In genomic region chr2:152117694-152118093, GRCm38 (mm10) we compare ENCODE assay signal across 20 mouse cellular contexts. TPM values are rescaled to one million over a fixed set of nuclear protein-coding genes. Genes with fewer than 3 reads are reported as not detected.
"Had no signal": no experiment of that assay in that cellular context is flagged by ENCODE, and none has a peak within 500 bp of the region (broad histone marks: within the 10 kb centered on the region; RNA-seq: fewer than 3 reads in every experiment).

No protein-coding gene starts in this region.

- ATAC-seq: intestine, postnatal 0 days; midbrain, embryonic 15.5 days had no signal

- H3K4me2 ChIP-seq: lung, embryonic 15.5 days; midbrain, embryonic 12.5 days; midbrain, embryonic 15.5 days; neural tube, embryonic 12.5 days; neural tube, embryonic 15.5 days had no signal

- H3K27me3 ChIP-seq: midbrain, embryonic 15.5 days; neural tube, embryonic 12.5 days; neural tube, embryonic 15.5 days had no signal

- DNase-seq: kidney, adult 2 months; kidney, postnatal 4 days; lung, adult 18-20 months; lung, postnatal 10 days; lung, postnatal 36 days; right cerebral cortex, adult 18-20 months; right cerebral cortex, postnatal 14 days; right cerebral cortex, postnatal 4 days; thymus, adult 2 months; thymus, postnatal 14 days; thymus, postnatal 4 days had no signal

- H3K9me3 ChIP-seq: lung, embryonic 15.5 days; midbrain, embryonic 12.5 days; midbrain, embryonic 15.5 days; neural tube, embryonic 12.5 days; neural tube, embryonic 15.5 days had no signal

- H3K4me3 ChIP-seq: lung, embryonic 15.5 days; midbrain, embryonic 12.5 days; midbrain, embryonic 15.5 days; neural tube, embryonic 12.5 days; neural tube, embryonic 15.5 days had no signal

- H3K9ac ChIP-seq: lung, embryonic 15.5 days; midbrain, embryonic 12.5 days; midbrain, embryonic 15.5 days; neural tube, embryonic 12.5 days; neural tube, embryonic 15.5 days had no signal

- H3K27ac ChIP-seq: kidney, postnatal 0 days; lung, embryonic 15.5 days; midbrain, embryonic 12.5 days; midbrain, embryonic 15.5 days; neural tube, embryonic 12.5 days; neural tube, embryonic 15.5 days; stomach, postnatal 0 days had no signal

- H3K36me3 ChIP-seq: lung, embryonic 15.5 days; midbrain, embryonic 12.5 days; midbrain, embryonic 15.5 days; neural tube, embryonic 12.5 days; neural tube, embryonic 15.5 days had no signal

RNA-seq across cellular contexts. Expression of gene Scrt2, which starts 36.4 kb away (rescaled TPM):
- polyA plus RNA-seq: intestine, postnatal 0 days; kidney, adult 2 months; kidney, embryonic 14.5 days; kidney, postnatal 0 days; lung, embryonic 15.5 days; stomach, postnatal 0 days had no signal
